Mouse (Mus musculus) hindbrain, embryonic 11.5 days (tissue): Measurements from ENCODE around the gene Kndc1. TPM values are rescaled to one million over a fixed set of nuclear protein-coding genes. Genes with fewer than 3 reads are reported as not detected.

Experiments
- ATAC-seq: fragments of 200-750 bp; cut with Nextera tagmentation; 2 replicates; pipeline ENCODE4 v1.8.0; 2017; ENCODE audit warnings: mild to moderate bottlenecking, moderate TSS enrichment, moderate library complexity; ENCODE audit not compliant: low FRiP score
- DNase-seq: peaks from one replicate; pipeline ENCODE4 v3.0.0-alpha.2; 2015; ENCODE audit warnings: low spot score
- H3K27ac ChIP-seq: fragments of 300-500 bp; sonication (generic); 2 replicates; pipeline ENCODE4 v1.5.1; 2014; ENCODE audit warnings: mild to moderate bottlenecking, low read depth, low read length
- H3K27me3 ChIP-seq: fragments of 300-500 bp; sonication (generic); 2 replicates; pipeline ENCODE4 v1.6.1; 2014; ENCODE audit warnings: mild to moderate bottlenecking, low read length, moderate library complexity, mixed read lengths; ENCODE audit not compliant: control insufficient read depth, insufficient read depth
- H3K36me3 ChIP-seq: fragments of 300-500 bp; sonication (generic); 2 replicates; pipeline ENCODE4 v1.6.1; 2014; ENCODE audit warnings: mild to moderate bottlenecking, low read length, moderate library complexity, mixed read lengths; ENCODE audit not compliant: control insufficient read depth, insufficient read depth
- H3K4me1 ChIP-seq: fragments of 300-500 bp; sonication (generic); replicated peaks from 2 replicates; pipeline ENCODE4 v1.6.1; 2014; ENCODE audit warnings: low read length, mixed read lengths; ENCODE audit not compliant: control insufficient read depth, insufficient read depth
- H3K4me2 ChIP-seq: fragments of 300-500 bp; sonication (generic); replicated peaks from 2 replicates; pipeline ENCODE4 v1.6.1; 2014; ENCODE audit warnings: mild to moderate bottlenecking, low read depth, low read length
- H3K4me3 ChIP-seq: fragments of 300-500 bp; sonication (generic); 2 replicates; pipeline ENCODE4 v1.5.1; 2014; ENCODE audit warnings: low read depth, low read length
- H3K9ac ChIP-seq: fragments of 300-500 bp; sonication (generic); 2 replicates; pipeline ENCODE4 v1.6.1; 2014; ENCODE audit warnings: low read depth, low read length
- H3K9me3 ChIP-seq: fragments of 300-500 bp; sonication (generic); 2 replicates; pipeline ENCODE4 v1.6.1; 2016; ENCODE audit warnings: low read length; ENCODE audit not compliant: control insufficient read depth
- WGBS: fragments of 180-500 bp; shearing (Covaris S2); extraction: QIAGEN DNeasy Blood & Tissue Kit; methylation state at CpG from one replicate; pipeline ENCODE4 v1.1.7; 2014; 5-methylcytosine and 5-hydroxymethylcytosine counted together
- polyA plus RNA-seq: library from polyadenylated mRNA; unstranded; fragments of >200 nt; fragmentation: Nextera tagmentation; extraction: Ambion mirVana; gene quantifications from 2 replicates; pipeline ENCODE4 v1.2.1, GENCODE M21; 2014

Kndc1 gene
- polyA plus RNA-seq, 1 experiment from 2014 or later = 1.4 TPM

GRCm38 (mm10) chr7:139975471-139975870, 81.0 kb downstream of the Kndc1 start:
- no peak overlapping the region for H3K9ac ChIP-seq
- peaks cover 3% of the 10 kb centered on the region; the same call in 1 of the 2 replicates for H3K4me1 ChIP-seq
- H3K4me3 ChIP-seq = no peak overlapping the region
- no peaks in the 10 kb centered on the region for H3K9me3 ChIP-seq
- no peak overlapping the region for H3K4me2 ChIP-seq
- DNase-seq (no peak), ATAC-seq (no peak)
- WGBS = 57% methylated on average over 5 of the region's 5 CpGs
- H3K36me3 ChIP-seq = no peaks in the 10 kb centered on the region
- H3K27ac ChIP-seq = no peak overlapping the region
- no peaks in the 10 kb centered on the region for H3K27me3 ChIP-seq

GRCm38 (mm10) chr7:139978278-139978892, 83.9 kb downstream of the Kndc1 start, which contains the start of gene 6430531B16Rik:
6430531B16Rik (minus strand) TSS chr7:139978755.
- Histone ChIP-seq H3K4me3 (peak within 1 kb of the TSS; percentile 51), H3K4me2 (peak within 1 kb of the TSS; percentile 72), H3K27ac (no peak within 1 kb of the TSS), H3K9me3 (no peaks in the 10 kb centered on the region), H3K27me3 (no peaks in the 10 kb centered on the region), H3K9ac (peak within 1 kb of the TSS; percentile 42), H3K36me3 (no peaks in the 10 kb centered on the region), H3K4me1 (peaks cover 3% of the 10 kb centered on the region; the same call in 1 of the 2 replicates)
- ATAC-seq (peak; percentile 91), DNase-seq (peak; percentile 89)
- 4% methylated on average over 32 of the region's 32 CpGs for WGBS

GRCm38 (mm10) chr7:139979011-139979719, 84.7 kb downstream of the Kndc1 start:
- Histone ChIP-seq H3K27ac (no peak overlapping the region), H3K9ac (peak overlapping the region; percentile 31), H3K9me3 (no peaks in the 10 kb centered on the region), H3K4me1 (peaks cover 3% of the 10 kb centered on the region; the same call in 1 of the 2 replicates), H3K4me3 (peak overlapping the region; percentile 51), H3K27me3 (no peaks in the 10 kb centered on the region), H3K36me3 (no peaks in the 10 kb centered on the region), H3K4me2 (peak overlapping the region; percentile 72)
- ATAC-seq = peak; percentile 61
- WGBS = 48% methylated on average over 13 of the region's 13 CpGs
- DNase-seq = peak; percentile 14

- Histone ChIP-seq H3K4me2 (no peak overlapping the region), H3K9ac (no peak overlapping the region), H3K27me3 (no peaks in the 10 kb centered on the region), H3K4me3 (no peak overlapping the region), H3K4me1 (peaks cover 3% of the 10 kb centered on the region; the same call in 1 of the 2 replicates), H3K9me3 (no peaks in the 10 kb centered on the region), H3K27ac (no peak overlapping the region), H3K36me3 (no peaks in the 10 kb centered on the region)
- no peak for DNase-seq
- no peak for ATAC-seq
- 64% methylated on average over 3 of the region's 3 CpGs for WGBS
Observed at GRCm38 (mm10) chr7:139980778-139981177, 86.3 kb downstream of the Kndc1 start.

DNA sequence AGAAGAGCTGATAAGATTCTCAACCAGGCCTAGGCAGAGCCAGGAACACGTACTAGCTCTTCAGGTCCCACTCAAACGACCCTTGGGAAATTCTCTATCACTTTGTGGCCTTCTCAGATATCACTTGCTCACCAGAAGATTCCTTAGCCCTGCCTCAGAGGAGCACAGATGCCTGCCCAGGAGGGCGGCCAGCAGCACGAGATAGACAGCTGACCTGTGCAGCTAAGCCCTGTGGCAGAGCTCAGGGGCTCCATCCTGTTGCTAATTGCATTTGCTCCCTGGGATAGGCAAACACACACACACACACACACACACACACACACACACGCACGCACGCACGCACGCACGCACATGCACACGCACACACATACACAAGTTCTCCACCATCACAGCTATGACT, 87.6 kb downstream of the Kndc1 start:
- Histone ChIP-seq H3K4me2 (no peak overlapping the region), H3K9ac (no peak overlapping the region), H3K27me3 (no peaks in the 10 kb centered on the region), H3K27ac (no peak overlapping the region), H3K4me3 (no peak overlapping the region), H3K36me3 (no peaks in the 10 kb centered on the region), H3K9me3 (no peaks in the 10 kb centered on the region), H3K4me1 (peaks cover 3% of the 10 kb centered on the region; the same call in 1 of the 2 replicates)
- DNase-seq (no peak), ATAC-seq (no peak)
- 87% methylated on average over 11 of the region's 11 CpGs for WGBS

- no peaks in the 10 kb centered on the region for H3K27me3 ChIP-seq
- no peak overlapping the region for H3K27ac ChIP-seq
- H3K9me3 ChIP-seq = no peaks in the 10 kb centered on the region
- no peak for DNase-seq
- no peak overlapping the region for H3K4me3 ChIP-seq
- no peak overlapping the region for H3K4me2 ChIP-seq
- no peaks in the 10 kb centered on the region for H3K36me3 ChIP-seq
- WGBS = 94% methylated on average over 11 of the region's 11 CpGs
- no peak overlapping the region for H3K9ac ChIP-seq
- H3K4me1 ChIP-seq = no peaks in the 10 kb centered on the region
- no peak for ATAC-seq
Observed at GRCm38 (mm10) chr7:139984505-139984904, 90.0 kb downstream of the Kndc1 start.

GRCm38 (mm10) chr7:139988272-139988671, 93.8 kb downstream of the Kndc1 start:
- H3K9ac ChIP-seq = no peak overlapping the region
- H3K4me1 ChIP-seq = no peaks in the 10 kb centered on the region
- H3K36me3 ChIP-seq = no peaks in the 10 kb centered on the region
- H3K4me2 ChIP-seq = no peak overlapping the region
- no peak overlapping the region for H3K27ac ChIP-seq
- no peak overlapping the region for H3K4me3 ChIP-seq
- no peaks in the 10 kb centered on the region for H3K27me3 ChIP-seq
- H3K9me3 ChIP-seq = no peaks in the 10 kb centered on the region
- DNase-seq (no peak), ATAC-seq (no peak)
- 89% methylated on average over 9 of the region's 9 CpGs for WGBS

- DNase-seq = no peak
- Histone ChIP-seq H3K9me3 (no peaks in the 10 kb centered on the region), H3K9ac (no peak overlapping the region), H3K36me3 (no peaks in the 10 kb centered on the region), H3K4me1 (no peaks in the 10 kb centered on the region), H3K4me2 (no peak overlapping the region), H3K27ac (no peak overlapping the region), H3K27me3 (no peaks in the 10 kb centered on the region), H3K4me3 (no peak overlapping the region)
- ATAC-seq = no peak
- 79% methylated on average over 8 of the region's 8 CpGs for WGBS
Observed at GRCm38 (mm10) chr7:139990864-139991394, 96.4 kb downstream of the Kndc1 start.
